Mouse (Mus musculus) ES-E14 (cell line): ENCODE measurements around the gene Nacad.

Experiments used
- CHD2 ChIP-seq: IDR thresholded peaks from 2 replicates; pipeline ENCODE4 v1.6.1; 2014; ENCODE audit warnings: mild to moderate bottlenecking, low read depth, low read length, inconsistent platforms
- HCFC1 ChIP-seq: IDR thresholded peaks from 2 replicates; pipeline ENCODE4 v1.6.1; 2012; ENCODE audit warnings: low read length, inconsistent platforms, borderline replicate concordance; ENCODE audit not compliant: insufficient read depth
- ZC3H11A ChIP-seq: IDR thresholded peaks from 2 replicates; pipeline ENCODE4 v1.6.1; 2012; ENCODE audit warnings: low read depth, mild to moderate bottlenecking, inconsistent platforms, low read length, borderline replicate concordance
- ZNF384 ChIP-seq: IDR thresholded peaks from 2 replicates; pipeline ENCODE4 v1.6.1; 2012; ENCODE audit warnings: low read depth, low read length, inconsistent platforms

DNA sequence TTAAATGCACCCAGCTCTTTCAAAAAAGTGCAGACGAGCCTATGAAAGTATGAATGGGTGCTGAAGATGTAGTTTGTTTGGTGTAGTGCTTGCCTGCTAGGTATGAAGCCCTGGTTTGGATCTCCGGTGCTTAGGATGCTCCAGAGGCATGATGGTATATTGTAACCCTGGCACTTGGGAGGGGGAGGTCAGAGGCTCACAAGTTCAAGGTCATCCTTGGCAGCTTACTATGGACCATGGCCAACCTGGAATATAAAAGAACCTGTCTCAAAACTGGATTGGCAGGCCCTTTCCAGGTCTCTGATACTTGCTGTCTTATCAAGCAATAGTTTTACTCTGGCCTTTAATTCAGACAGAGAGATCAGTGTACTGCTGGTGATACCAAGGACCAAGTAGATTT is 56.1 kb downstream of the Nacad start:
- TF ChIP-seq ZNF384 (no peak), CHD2 (no peak), ZC3H11A (no peak), HCFC1 (no peak)
